ENCODE assay signal across 24 mouse cellular contexts in genomic region chr13:52172706-52173346, GRCm38 (mm10).
"Had no signal": no experiment of that assay in that cellular context is flagged by ENCODE, and none has a peak within 500 bp of the region (broad histone marks: within the 10 kb centered on the region; RNA-seq: fewer than 3 reads in every experiment).

No protein-coding gene starts in this region.

- H3K9ac ChIP-seq: forebrain, postnatal 0 days; heart, embryonic 13.5 days; heart, embryonic 15.5 days; hindbrain, embryonic 13.5 days; hindbrain, embryonic 15.5 days; intestine, embryonic 15.5 days; limb, embryonic 12.5 days had no signal

- H3K4me3 ChIP-seq: heart, adult 2 months; heart, embryonic 13.5 days; heart, embryonic 15.5 days; hindbrain, embryonic 13.5 days; hindbrain, embryonic 15.5 days; intestine, embryonic 15.5 days; layer of hippocampus, adult 2 months; left cerebral cortex, adult 2 months; limb, embryonic 10.5 days; limb, embryonic 12.5 days had no signal

- H3K27ac ChIP-seq: heart, adult 2 months; heart, embryonic 13.5 days; heart, embryonic 15.5 days; hindbrain, embryonic 13.5 days; hindbrain, embryonic 15.5 days; intestine, embryonic 15.5 days; layer of hippocampus, adult 2 months; left cerebral cortex, adult 2 months; limb, embryonic 10.5 days; limb, embryonic 12.5 days had no signal

- H3K4me1 ChIP-seq: heart, embryonic 13.5 days; heart, embryonic 15.5 days; hindbrain, embryonic 13.5 days; hindbrain, embryonic 15.5 days; intestine, embryonic 15.5 days; limb, embryonic 10.5 days; limb, embryonic 12.5 days had no signal

- H3K9me3 ChIP-seq: heart, embryonic 13.5 days; heart, embryonic 15.5 days; hindbrain, embryonic 13.5 days; hindbrain, embryonic 15.5 days; intestine, embryonic 15.5 days; limb, embryonic 10.5 days; limb, embryonic 12.5 days had no signal

- H3K27me3 ChIP-seq: heart, embryonic 13.5 days; heart, embryonic 15.5 days; hindbrain, embryonic 15.5 days; intestine, embryonic 15.5 days; limb, embryonic 12.5 days had no signal

- H3K4me2 ChIP-seq: heart, embryonic 11.5 days; heart, embryonic 13.5 days; heart, embryonic 15.5 days; hindbrain, embryonic 13.5 days; hindbrain, embryonic 15.5 days; intestine, embryonic 15.5 days; limb, embryonic 12.5 days had no signal

- DNase-seq: forebrain, postnatal 0 days; gastrocnemius, postnatal 25 days; heart, adult 11 months; heart, adult 2 months; heart, postnatal 14 days; heart, postnatal 36 days; kidney, adult 18-20 months; kidney, adult 8-10 months; kidney, postnatal 10 days; kidney, postnatal 25 days; kidney, postnatal 4 days; liver had no signal

- H3K36me3 ChIP-seq: heart, embryonic 13.5 days; heart, embryonic 15.5 days; hindbrain, embryonic 13.5 days; hindbrain, embryonic 15.5 days; intestine, embryonic 15.5 days; limb, embryonic 10.5 days; limb, embryonic 12.5 days had no signal

- ATAC-seq: forebrain, postnatal 0 days; inflammation-experienced regulatory T-cells, adult 6 months; intestine, embryonic 15.5 days; intestine, postnatal 0 days had no signal
